Mouse (Mus musculus) liver, embryonic 13.5 days (tissue): ENCODE results near the gene Slc6a4. TPM values are rescaled to one million over a fixed set of nuclear protein-coding genes. Genes with fewer than 3 reads are reported as not detected.

Experiments
- ATAC-seq: fragments of 200-750 bp; cut with Nextera tagmentation; 2 replicates; pipeline ENCODE4 v1.8.0; 2017; ENCODE audit warnings: low read depth, mild to moderate bottlenecking, moderate number of reproducible peaks, moderate library complexity
- DNase-seq: peaks from one replicate; pipeline ENCODE4 v3.0.0; 2022
- H3K27ac ChIP-seq: fragments of 300-500 bp; sonication (generic); 2 replicates; pipeline ENCODE4 v1.5.1; 2015; ENCODE audit warnings: moderate library complexity, mild to moderate bottlenecking, inconsistent platforms
- H3K27me3 ChIP-seq: fragments of 300-500 bp; sonication (generic); 2 replicates; pipeline ENCODE4 v1.6.1; 2015; ENCODE audit warnings: mild to moderate bottlenecking, inconsistent platforms
- H3K36me3 ChIP-seq: fragments of 300-500 bp; sonication (generic); 2 replicates; pipeline ENCODE4 v1.6.1; 2015; ENCODE audit warnings: mild to moderate bottlenecking, inconsistent platforms
- H3K4me1 ChIP-seq: fragments of 300-500 bp; sonication (generic); replicated peaks from 2 replicates; pipeline ENCODE4 v1.6.1; 2015; ENCODE audit warnings: inconsistent platforms
- H3K4me2 ChIP-seq: fragments of 300-500 bp; sonication (generic); 2 replicates; pipeline ENCODE4 v1.6.1; 2015; ENCODE audit warnings: inconsistent platforms, mild to moderate bottlenecking, moderate library complexity
- H3K4me3 ChIP-seq: fragments of 300-500 bp; sonication (generic); replicated peaks from 2 replicates; pipeline ENCODE4 v1.5.1; 2015; ENCODE audit warnings: mild to moderate bottlenecking, inconsistent platforms
- H3K9ac ChIP-seq: fragments of 300-500 bp; sonication (generic); 2 replicates; pipeline ENCODE4 v1.6.1; 2015; ENCODE audit warnings: mild to moderate bottlenecking, inconsistent platforms
- H3K9me3 ChIP-seq: fragments of 300-500 bp; sonication (generic); replicated peaks from 2 replicates; pipeline ENCODE4 v1.6.1; 2016; ENCODE audit warnings: inconsistent platforms
- WGBS: fragments of 180-500 bp; shearing (Covaris S2); methylation state at CpG from one replicate; pipeline ENCODE4 v1.1.7; 2015; ENCODE audit not compliant: insufficient replicate concordance; 5-methylcytosine and 5-hydroxymethylcytosine counted together
- polyA plus RNA-seq: library from polyadenylated mRNA; unstranded; fragments of >200 nt; fragmentation: Nextera tagmentation; extraction: Ambion mirVana; gene quantifications from 2 replicates; pipeline ENCODE4 v1.2.1, GENCODE M21; 2015

Gene Slc6a4
- polyA plus RNA-seq, 1 experiment from 2014 or later, result 2.4 TPM

DNA sequence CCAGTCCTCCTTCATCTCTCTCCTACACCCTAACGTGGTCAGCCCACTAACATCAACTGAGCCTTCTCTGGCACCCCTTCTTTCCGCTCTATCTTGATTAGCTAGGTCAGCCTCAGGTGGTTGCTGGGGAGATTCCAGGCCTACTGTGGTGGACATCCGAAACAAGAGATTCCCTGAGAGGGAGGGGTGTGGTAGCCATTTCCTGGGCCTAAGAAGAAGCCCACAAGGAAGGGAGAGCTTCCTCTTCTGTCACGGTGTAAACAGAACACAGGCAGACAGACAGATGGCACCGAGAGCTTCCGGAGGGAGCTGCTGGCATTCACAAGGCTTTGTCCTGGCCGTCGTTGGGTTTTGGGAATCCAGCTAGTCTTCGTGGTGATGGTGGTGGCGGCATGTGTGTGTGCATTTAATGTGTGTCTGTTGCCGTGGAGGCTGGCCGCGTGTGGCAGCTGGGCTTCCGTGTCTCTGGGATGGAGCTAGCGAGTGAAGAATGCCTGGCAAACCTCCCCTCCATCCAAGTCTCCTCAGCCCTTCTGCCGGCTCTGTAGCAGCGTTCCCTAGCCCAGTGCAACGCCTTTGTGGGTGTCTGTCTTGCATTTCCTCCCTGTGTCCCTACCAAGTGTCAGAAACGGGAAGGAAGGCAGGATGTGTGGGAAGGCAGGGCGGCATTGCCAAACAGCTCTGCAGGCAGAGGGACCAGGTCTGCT is 2.3 kb upstream of the Slc6a4 start:
- Histone ChIP-seq H3K4me3 (no peak overlapping the region; the same call in 1 of the 2 replicates), H3K9ac (no peak overlapping the region), H3K27ac (no peak overlapping the region), H3K9me3 (no peaks in the 10 kb centered on the region), H3K4me1 (peaks cover 21% of the 10 kb centered on the region), H3K36me3 (no peaks in the 10 kb centered on the region), H3K4me2 (0 out of 2 replicates have a peak overlapping the region, but pooled peaks have one; percentile 10), H3K27me3 (peaks cover 62% of the 10 kb centered on the region)
- DNase-seq (no peak), ATAC-seq (no peak)
- WGBS, result 25% methylated on average over 20 of the region's 20 CpGs

DNA sequence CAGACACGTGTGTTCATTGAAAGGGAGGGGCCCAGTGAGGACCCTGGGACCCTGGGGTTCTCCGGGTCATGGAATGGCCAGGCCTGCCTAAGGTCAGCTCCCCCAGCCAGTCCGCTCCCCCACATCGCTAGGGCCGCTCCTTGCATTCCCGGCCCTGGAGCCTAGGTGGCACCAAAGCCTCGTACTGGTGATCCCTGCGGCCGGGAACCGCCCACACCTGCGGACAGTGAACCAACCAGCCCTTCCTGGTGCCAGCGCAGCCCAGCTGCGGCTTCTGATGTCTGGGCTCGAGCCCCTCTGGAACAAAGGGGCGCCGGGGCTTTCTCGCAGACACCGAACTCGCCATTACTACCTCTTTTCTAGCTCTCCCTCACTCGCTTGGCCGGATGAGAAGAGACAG is 1.1 kb upstream of the Slc6a4 start:
- Histone ChIP-seq H3K27ac (no peak overlapping the region), H3K4me1 (peaks cover 21% of the 10 kb centered on the region), H3K9me3 (no peaks in the 10 kb centered on the region), H3K9ac (no peak overlapping the region), H3K4me2 (peak overlapping the region; percentile 70), H3K27me3 (peaks cover 73% of the 10 kb centered on the region), H3K4me3 (peak overlapping the region; percentile 49), H3K36me3 (no peaks in the 10 kb centered on the region)
- ATAC-seq (peak; percentile 58), DNase-seq (peak; percentile 61)
- 2% methylated on average over 21 of the region's 21 CpGs for WGBS

DNA sequence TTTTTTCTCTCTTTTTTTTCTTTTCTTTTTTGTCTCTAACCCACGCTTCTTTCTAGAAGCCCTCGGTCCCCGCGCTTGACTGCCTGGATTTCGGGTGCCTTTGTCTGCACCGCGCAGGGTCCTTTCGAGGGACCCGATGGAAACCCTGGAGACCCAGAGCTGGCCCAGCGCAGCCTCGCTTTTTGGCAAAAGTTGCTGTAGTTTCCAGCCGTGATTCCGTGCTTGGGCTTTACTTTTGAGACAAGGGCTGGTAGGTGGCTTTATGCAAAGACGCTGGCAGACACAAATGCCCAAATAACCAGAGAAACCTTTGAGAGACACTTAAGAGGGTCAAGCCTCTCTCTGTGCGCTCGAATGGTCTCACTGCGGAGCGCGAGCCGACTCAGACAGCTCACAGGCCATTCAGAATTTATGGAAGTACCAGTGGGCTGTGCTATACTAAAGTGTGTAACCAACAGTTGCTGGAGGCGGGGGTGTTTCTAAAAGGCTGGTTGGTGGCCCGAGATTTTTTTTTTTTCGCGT is 363 bp downstream of the Slc6a4 start:
- 12% methylated on average over 24 of the region's 24 CpGs for WGBS
- ATAC-seq (no peak), DNase-seq (no peak)
- Histone ChIP-seq H3K36me3 (no peaks in the 10 kb centered on the region), H3K9ac (no peak overlapping the region), H3K4me1 (peaks cover 21% of the 10 kb centered on the region), H3K4me3 (peak overlapping the region; percentile 49), H3K4me2 (peak overlapping the region; percentile 70), H3K27ac (no peak overlapping the region), H3K27me3 (peaks cover 75% of the 10 kb centered on the region), H3K9me3 (no peaks in the 10 kb centered on the region)

DNA sequence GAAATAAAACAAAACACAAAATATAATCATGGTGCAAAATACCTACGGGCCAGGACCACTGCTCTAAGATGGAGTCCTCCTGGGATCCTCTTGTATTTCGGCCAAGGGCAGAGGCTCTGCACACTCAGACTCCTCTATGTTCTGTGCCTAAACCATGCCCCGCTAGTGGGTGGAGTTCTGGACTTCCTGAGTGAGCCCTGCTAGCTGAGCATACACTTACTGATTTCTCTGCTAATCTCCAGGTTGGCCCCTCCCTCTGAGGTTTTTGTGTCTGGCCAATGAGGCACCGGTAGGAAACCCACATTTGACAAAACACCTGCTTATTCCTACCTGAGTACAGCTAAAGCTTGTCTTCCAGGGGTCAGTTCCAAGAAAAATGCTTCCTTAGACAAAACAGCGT is 2.3 kb downstream of the Slc6a4 start:
- no peak overlapping the region for H3K4me3 ChIP-seq
- DNase-seq (no peak), ATAC-seq (no peak)
- WGBS, result 27% methylated on average over 5 of the region's 5 CpGs
- H3K27ac ChIP-seq, result no peak overlapping the region
- H3K36me3 ChIP-seq, result no peaks in the 10 kb centered on the region
- no peak overlapping the region for H3K4me2 ChIP-seq
- peaks cover 21% of the 10 kb centered on the region for H3K4me1 ChIP-seq
- peaks cover 78% of the 10 kb centered on the region for H3K27me3 ChIP-seq
- H3K9ac ChIP-seq, result no peak overlapping the region
- H3K9me3 ChIP-seq, result no peaks in the 10 kb centered on the region

DNA sequence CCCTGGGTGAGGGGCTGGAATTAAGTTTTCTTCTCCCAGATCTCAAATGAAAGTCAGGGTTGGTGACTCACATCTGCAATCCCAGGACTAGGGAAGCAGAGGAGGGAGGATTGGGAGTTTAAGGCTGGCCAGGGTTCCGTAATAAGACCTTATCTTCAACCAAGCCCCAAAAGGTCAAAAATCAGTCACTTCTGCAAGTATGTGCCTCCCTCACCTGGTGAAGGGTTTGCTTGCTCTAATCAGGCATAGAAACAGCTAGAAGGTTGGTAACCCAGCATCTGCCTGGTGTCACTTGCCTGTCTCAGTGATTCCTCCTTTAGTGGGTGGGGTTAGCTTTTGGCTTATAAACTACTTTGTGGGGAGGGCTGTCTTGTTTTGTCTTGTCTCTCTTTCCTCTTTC is 4.0 kb downstream of the Slc6a4 start:
- peaks cover 13% of the 10 kb centered on the region for H3K4me1 ChIP-seq
- H3K27me3 ChIP-seq, result peaks cover 62% of the 10 kb centered on the region
- DNase-seq (no peak), ATAC-seq (no peak)
- no peak overlapping the region for H3K9ac ChIP-seq
- H3K9me3 ChIP-seq, result no peaks in the 10 kb centered on the region
- H3K27ac ChIP-seq, result no peak overlapping the region
- no peak overlapping the region for H3K4me3 ChIP-seq
- 45% methylated on average over 1 of the region's 1 CpGs for WGBS
- H3K4me2 ChIP-seq, result no peak overlapping the region
- H3K36me3 ChIP-seq, result no peaks in the 10 kb centered on the region

DNA sequence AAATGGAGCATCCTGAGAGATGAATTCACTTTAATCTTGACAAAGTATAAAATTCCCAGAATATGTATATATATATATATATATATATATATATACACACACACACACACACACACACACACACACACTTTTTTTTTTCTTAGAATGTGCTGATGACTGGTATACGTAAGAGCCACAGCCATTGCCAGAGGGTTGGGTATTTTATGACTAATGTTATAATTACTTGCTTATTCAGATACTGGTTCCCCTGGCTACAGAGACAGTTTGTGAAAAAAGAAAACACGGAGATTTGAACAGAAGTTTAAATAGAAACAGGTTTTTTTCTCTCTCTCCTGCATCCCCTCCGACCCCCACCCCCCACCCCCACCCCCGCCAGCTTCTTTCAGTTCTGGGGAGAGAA is 7.5 kb downstream of the Slc6a4 start:
- Histone ChIP-seq H3K4me3 (no peak overlapping the region), H3K9ac (no peak overlapping the region), H3K27ac (no peak overlapping the region), H3K36me3 (no peaks in the 10 kb centered on the region), H3K9me3 (no peaks in the 10 kb centered on the region), H3K4me1 (0 out of 2 replicates have a peak, but pooled peaks cover 3% of the 10 kb centered on the region), H3K4me2 (no peak overlapping the region), H3K27me3 (peaks cover 27% of the 10 kb centered on the region)
- whole genome bisulfite sequencing, result 62% methylated on average over 4 of the region's 4 CpGs
- DNase-seq, result no peak
- no peak for ATAC-seq

DNA sequence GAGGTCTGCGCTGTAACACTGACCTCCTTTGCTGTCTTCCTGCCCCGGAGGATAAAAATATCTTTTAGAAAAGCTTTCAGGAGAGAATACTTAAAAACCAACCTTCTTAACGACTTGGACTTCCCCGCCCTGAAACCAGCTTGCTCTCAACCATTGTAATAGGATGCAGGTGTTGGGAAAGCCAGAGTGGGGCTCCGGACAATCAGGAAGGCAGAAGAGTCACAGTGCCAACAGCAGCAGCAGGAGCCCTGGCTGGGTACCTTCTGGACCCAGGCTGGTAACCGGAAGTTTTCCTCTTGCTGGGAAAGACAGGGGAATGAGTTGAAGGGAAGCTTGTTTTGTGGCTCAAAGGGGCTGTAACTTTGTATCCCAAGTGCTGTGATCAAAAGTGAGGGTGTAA is 8.2 kb downstream of the Slc6a4 start:
- no peak overlapping the region for H3K4me3 ChIP-seq
- no peaks in the 10 kb centered on the region for H3K36me3 ChIP-seq
- ATAC-seq (no peak), DNase-seq (no peak)
- H3K4me2 ChIP-seq, result no peak overlapping the region
- H3K4me1 ChIP-seq, result peaks cover 3% of the 10 kb centered on the region; the same call in 1 of the 2 replicates
- no peak overlapping the region for H3K9ac ChIP-seq
- H3K9me3 ChIP-seq, result no peaks in the 10 kb centered on the region
- H3K27me3 ChIP-seq, result peaks cover 21% of the 10 kb centered on the region
- no peak overlapping the region for H3K27ac ChIP-seq
- 42% methylated on average over 6 of the region's 6 CpGs for WGBS

DNA sequence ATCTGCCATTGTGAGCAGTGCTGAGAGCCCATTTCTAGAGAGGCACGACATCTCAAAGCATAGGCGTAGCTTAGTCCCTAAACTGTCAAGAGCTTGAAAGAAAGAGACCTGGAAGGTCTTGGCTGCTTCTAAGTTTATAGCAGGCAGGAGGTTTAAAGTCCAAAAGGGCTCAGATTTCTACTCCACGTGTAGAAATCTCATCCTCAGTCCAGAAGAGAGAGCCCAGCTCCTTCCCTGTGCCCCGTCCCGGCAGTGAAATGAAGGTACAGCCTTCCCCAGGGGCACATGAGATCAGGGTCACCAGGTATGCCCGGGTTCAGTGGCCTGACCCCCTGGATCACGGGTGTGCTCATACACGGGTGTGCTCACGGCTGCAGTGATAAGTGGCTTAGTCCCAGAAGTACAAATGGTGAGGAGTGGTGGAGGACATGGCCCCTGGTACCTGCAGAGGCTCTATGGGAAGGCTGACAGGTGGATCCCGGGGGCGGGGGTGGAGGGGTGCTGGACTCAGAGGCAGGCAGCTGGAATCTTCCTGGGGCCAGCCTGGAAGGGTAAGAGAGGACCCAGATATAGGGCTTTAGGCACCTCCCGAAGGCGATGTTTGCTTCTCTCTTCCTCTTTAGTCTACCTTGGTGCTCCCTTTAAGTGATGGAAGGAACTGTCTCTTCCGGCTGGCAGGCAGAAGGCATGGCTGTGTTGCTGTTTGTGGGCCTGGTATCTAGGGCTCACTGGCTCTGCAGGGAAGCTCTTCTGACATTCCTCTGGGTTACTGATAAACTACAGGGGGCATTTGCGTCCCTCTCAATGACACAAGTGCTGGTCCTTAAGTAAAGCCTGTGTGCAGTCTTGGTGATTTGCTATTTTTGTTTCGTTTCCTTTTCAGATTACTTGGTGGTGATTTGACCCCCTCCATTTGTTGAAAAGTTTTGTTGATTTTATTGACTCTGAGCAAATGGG is 10.9 kb downstream of the Slc6a4 start:
- no peaks in the 10 kb centered on the region for H3K9me3 ChIP-seq
- no peak overlapping the region for H3K4me2 ChIP-seq
- ATAC-seq (no peak), DNase-seq (no peak)
- peaks cover 3% of the 10 kb centered on the region; the same call in 1 of the 2 replicates for H3K4me1 ChIP-seq
- no peak overlapping the region for H3K4me3 ChIP-seq
- peaks cover 8% of the 10 kb centered on the region; the same call in 1 of the 2 replicates for H3K27me3 ChIP-seq
- 55% methylated on average over 16 of the region's 16 CpGs for WGBS
- H3K9ac ChIP-seq, result no peak overlapping the region
- no peak overlapping the region for H3K27ac ChIP-seq
- H3K36me3 ChIP-seq, result no peaks in the 10 kb centered on the region

DNA sequence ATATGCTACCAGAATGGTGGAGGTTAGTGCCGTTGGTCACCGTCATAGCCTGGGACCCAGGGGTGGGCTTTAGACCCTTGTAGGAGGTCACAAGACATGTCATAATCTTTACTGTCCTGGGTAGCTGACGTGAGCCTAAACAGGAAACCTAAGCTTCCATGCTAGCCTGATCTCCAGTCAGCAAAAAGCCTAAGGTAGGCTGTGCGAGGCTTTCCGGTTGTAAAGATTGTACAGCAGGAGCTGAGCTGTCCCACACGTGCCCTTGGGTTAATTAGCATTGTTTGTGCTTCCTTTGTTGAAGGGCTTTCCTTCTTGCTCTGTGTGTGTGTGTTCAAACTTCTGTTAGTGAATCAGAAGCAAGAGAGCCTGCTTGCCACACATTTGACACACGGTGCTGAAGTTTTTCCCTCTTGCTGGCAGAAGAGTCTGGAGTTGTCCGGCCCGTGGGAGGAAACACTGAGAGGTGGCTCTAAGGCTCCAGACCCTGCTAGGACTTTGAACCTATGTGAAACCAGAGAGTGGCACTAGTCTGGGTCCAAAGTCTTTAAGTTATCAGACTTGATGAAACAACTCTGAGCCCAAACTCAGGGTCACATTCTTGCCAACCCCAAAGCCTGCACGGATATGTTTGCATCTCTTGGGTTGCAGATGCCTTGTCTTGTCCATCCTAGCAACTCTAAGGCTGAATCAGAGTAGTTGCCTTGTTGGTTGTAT is 12.5 kb downstream of the Slc6a4 start:
- Histone ChIP-seq H3K9me3 (no peaks in the 10 kb centered on the region), H3K27ac (no peak overlapping the region), H3K4me1 (peaks cover 3% of the 10 kb centered on the region; the same call in 1 of the 2 replicates), H3K36me3 (no peaks in the 10 kb centered on the region), H3K4me3 (no peak overlapping the region), H3K9ac (no peak overlapping the region), H3K27me3 (no peaks in the 10 kb centered on the region), H3K4me2 (no peak overlapping the region)
- no peak for ATAC-seq
- DNase-seq, result no peak
- 60% methylated on average over 10 of the region's 10 CpGs for WGBS

DNA sequence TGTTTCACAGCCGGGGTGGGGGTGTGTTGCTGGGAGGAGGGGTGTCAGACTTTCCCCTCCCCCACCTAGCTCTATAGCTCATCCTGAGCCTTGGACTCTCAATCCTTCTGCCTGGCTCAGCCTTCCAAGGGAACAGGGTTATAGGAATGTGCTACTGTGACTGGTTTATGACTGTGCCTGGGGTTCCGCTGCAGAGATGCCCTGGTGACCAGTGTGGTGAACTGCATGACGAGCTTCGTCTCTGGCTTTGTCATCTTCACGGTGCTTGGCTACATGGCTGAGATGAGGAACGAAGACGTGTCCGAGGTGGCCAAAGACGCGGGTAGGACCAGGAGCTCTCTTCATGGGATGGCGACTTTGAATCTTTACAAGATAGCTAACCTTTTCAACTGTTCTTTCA is 19.6 kb downstream of the Slc6a4 start:
- H3K27me3 ChIP-seq, result peaks cover 5% of the 10 kb centered on the region
- no peak overlapping the region for H3K4me3 ChIP-seq
- H3K36me3 ChIP-seq, result no peaks in the 10 kb centered on the region
- no peak overlapping the region for H3K9ac ChIP-seq
- H3K4me2 ChIP-seq, result no peak overlapping the region
- ATAC-seq (no peak), DNase-seq (no peak)
- H3K9me3 ChIP-seq, result no peaks in the 10 kb centered on the region
- H3K4me1 ChIP-seq, result peaks cover 9% of the 10 kb centered on the region; the same call in 1 of the 2 replicates
- H3K27ac ChIP-seq, result no peak overlapping the region
- 69% methylated on average over 11 of the region's 11 CpGs for WGBS

DNA sequence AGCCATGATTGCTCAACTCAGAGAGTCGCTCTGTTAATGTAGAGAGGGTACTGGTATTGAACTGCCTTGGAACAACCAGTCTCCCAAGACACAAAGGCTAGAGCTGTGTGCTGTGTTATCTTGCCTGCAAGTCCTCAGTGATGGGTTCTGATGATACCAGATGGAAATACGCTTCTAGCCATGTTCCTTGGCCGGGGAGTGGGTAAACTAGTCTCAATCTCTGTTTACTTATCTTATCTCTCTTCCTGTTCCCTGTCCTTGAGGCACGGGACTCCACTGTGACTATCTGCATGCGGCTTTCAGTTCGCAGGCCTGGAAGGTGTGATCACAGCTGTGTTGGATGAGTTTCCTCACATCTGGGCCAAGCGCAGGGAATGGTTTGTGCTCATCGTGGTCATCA is 21.1 kb downstream of the Slc6a4 start:
- Histone ChIP-seq H3K36me3 (no peaks in the 10 kb centered on the region), H3K9ac (no peak overlapping the region), H3K27me3 (peaks cover 5% of the 10 kb centered on the region), H3K4me2 (no peak overlapping the region), H3K9me3 (no peaks in the 10 kb centered on the region), H3K27ac (no peak overlapping the region), H3K4me1 (peaks cover 9% of the 10 kb centered on the region; the same call in 1 of the 2 replicates), H3K4me3 (no peak overlapping the region)
- no peak for DNase-seq
- peak; percentile 5; the same call in 1 of the 2 replicates for ATAC-seq
- 16% methylated on average over 8 of the region's 8 CpGs for WGBS
